Mouse (Mus musculus): ENCODE measurements around the gene Slc9a1. TPM values are rescaled to one million over a fixed set of nuclear protein-coding genes. Genes with fewer than 3 reads are reported as not detected.

The Slc9a1 gene
- polyA plus RNA-seq, 1 experiment from 2014 or later, result 6.1 TPM

DNA sequence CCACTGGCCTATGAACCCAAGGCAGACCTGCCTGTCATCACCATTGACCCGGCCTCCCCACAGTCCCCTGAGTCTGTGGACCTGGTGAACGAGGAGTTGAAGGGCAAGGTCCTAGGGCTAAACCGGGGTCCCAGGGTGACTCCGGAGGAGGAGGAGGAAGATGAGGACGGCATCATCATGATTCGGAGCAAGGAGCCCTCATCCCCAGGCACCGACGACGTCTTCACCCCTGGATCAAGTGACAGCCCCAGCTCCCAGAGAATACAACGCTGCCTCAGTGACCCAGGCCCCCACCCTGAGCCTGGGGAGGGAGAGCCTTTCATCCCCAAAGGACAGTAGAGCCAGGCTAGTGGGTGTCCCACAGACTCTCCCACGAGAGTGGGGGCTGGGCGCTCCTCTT is 52.5 kb downstream of the Slc9a1 start:
- Histone ChIP-seq H3K4me1 (peaks cover 3% of the 10 kb centered on the region; the same call in 1 of the 2 replicates), H3K4me3 (no peak overlapping the region), H3K27ac (replicated peaks) (no peak overlapping the region), H3K36me3 (peaks cover 50% of the 10 kb centered on the region), H3K9me3 (no peaks in the 10 kb centered on the region), H3K27me3 (replicated peaks) (no peaks in the 10 kb centered on the region), H3K9ac (no peak overlapping the region), H3K4me2 (no peak overlapping the region)
- 85% methylated on average over 12 of the region's 12 CpGs for WGBS
- ATAC-seq (ENCODE audit: extremely low read depth, insufficient number of reproducible peaks, low FRiP score, low TSS enrichment), result no peak

DNA sequence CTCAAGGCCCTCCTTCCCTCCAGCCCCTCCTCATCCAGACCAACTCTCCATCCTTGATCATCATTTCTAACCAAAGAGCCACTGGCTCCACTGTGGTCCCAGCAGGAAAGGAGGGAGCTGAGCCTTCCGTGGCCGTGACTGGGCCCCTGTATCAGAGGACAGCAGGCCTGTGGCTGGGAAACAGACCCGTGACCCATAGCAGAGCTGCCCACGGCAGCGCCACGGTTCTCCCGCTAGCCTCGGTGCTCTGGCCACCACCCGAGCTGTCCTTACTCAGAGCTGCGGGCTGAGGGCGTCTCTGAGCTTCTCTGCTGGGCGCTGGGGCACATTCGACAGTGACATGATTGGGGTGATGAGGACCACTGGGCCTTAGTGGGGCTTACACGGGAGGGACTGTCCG is 53.1 kb downstream of the Slc9a1 start:
- Histone ChIP-seq H3K4me3 (no peak overlapping the region), H3K9me3 (no peaks in the 10 kb centered on the region), H3K36me3 (peaks cover 44% of the 10 kb centered on the region), H3K4me1 (peaks cover 3% of the 10 kb centered on the region; the same call in 1 of the 2 replicates), H3K27ac (replicated peaks) (no peak overlapping the region), H3K4me2 (no peak overlapping the region), H3K9ac (no peak overlapping the region), H3K27me3 (replicated peaks) (no peaks in the 10 kb centered on the region)
- no peak for ATAC-seq (ENCODE audit: extremely low read depth, insufficient number of reproducible peaks, low FRiP score, low TSS enrichment)
- WGBS, result 79% methylated on average over 15 of the region's 15 CpGs

DNA sequence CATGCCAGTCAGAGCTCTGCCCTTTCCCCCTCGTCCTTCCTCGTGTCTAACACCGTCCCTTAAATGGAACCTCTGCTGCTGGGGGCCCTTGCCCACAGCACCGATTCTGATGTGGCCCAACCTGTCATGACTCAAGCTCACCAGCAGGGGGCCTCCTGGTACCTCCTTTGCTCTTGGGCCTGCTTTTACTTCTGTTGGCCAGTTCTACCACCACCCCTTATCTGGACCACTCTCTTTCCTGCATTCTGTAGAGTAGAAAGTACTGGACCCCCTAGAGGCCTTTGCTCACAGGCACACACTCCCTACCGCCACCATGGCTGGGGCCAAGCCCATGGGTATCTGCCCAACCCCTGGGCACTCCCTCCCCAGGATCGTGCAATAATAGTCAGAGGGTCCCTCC is 53.6 kb downstream of the Slc9a1 start:
- Histone ChIP-seq H3K27me3 (replicated peaks) (no peaks in the 10 kb centered on the region), H3K27ac (replicated peaks) (no peak overlapping the region), H3K4me1 (peaks cover 3% of the 10 kb centered on the region; the same call in 1 of the 2 replicates), H3K4me3 (no peak overlapping the region), H3K9me3 (no peaks in the 10 kb centered on the region), H3K9ac (no peak overlapping the region), H3K4me2 (no peak overlapping the region), H3K36me3 (peaks cover 39% of the 10 kb centered on the region)
- ATAC-seq (ENCODE audit: extremely low read depth, insufficient number of reproducible peaks, low FRiP score, low TSS enrichment), result no peak
- WGBS, result 51% methylated on average over 6 of the region's 6 CpGs

DNA sequence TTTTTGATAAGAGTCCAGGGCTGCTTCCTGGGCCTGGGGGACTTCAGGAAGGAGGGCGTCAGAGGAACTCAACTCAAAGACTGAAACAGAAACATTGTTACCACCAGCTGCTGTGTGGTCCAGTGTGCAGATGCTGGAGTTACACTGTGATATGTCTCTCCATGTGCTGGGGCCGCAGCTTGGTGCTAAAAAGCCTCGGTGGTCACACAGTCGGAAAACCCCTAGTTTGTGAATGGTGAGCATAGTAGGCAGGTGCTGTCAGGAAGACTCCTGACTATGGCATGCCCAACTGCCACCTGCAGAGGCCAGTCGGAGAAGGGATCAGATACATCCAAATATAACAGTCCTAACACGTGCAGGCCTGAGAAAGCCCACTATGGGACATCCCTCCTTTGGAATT is 54.2 kb downstream of the Slc9a1 start:
- ATAC-seq (ENCODE audit: extremely low read depth, insufficient number of reproducible peaks, low FRiP score, low TSS enrichment), result no peak
- Histone ChIP-seq H3K9ac (no peak overlapping the region), H3K4me3 (no peak overlapping the region), H3K36me3 (peaks cover 34% of the 10 kb centered on the region), H3K27ac (replicated peaks) (no peak overlapping the region), H3K9me3 (no peaks in the 10 kb centered on the region), H3K4me2 (no peak overlapping the region), H3K4me1 (peaks cover 3% of the 10 kb centered on the region; the same call in 1 of the 2 replicates), H3K27me3 (replicated peaks) (no peaks in the 10 kb centered on the region)
- WGBS, result 73% methylated on average over 6 of the region's 6 CpGs

DNA sequence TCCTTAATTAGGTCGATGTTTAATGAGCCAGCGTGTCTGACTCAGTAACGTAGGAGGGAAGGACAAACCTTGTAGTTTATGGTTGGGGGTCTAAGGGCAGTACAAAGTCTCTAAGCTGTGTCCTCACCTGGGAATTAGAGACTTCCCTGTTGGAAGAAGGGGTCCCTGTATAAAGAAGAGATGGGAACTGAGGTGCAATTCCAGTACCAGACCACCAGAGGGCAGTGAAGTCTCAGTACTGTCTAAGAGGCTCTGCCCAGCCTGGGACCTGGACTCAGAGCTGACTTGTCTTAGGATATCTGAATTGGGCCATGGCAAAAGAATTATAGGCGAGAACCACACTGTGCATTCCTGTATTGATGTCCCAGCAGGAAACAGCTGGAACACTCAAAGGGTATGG is 54.6 kb downstream of the Slc9a1 start:
- no peak for ATAC-seq (ENCODE audit: extremely low read depth, insufficient number of reproducible peaks, low FRiP score, low TSS enrichment)
- WGBS, result 36% methylated on average over 4 of the region's 4 CpGs

DNA sequence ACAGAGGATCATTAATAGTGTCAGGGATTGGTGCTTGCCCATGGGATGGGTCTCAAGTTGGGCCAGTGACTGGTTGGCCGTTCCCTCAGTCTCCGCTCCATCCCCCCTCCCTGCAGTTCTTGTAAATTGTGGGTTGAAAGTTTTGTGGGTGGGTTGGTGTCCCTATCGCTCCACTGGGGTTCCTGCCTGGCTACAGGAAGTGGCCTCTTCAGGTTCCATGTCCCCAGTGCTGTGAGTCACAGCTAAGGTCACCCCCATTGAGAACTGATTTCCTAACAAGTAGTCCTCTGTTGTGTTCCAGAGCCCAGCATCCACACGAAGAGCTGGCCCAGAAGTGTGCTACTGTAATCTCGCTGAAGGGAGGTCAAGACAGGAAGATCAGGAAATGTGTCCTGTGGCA is 56.6 kb downstream of the Slc9a1 start:
- H3K9ac ChIP-seq, result no peak overlapping the region
- peaks cover 20% of the 10 kb centered on the region for H3K36me3 ChIP-seq
- H3K27me3 ChIP-seq (replicated peaks), result no peaks in the 10 kb centered on the region
- no peaks in the 10 kb centered on the region for H3K9me3 ChIP-seq
- H3K27ac ChIP-seq (replicated peaks), result no peak overlapping the region
- H3K4me3 ChIP-seq, result no peak overlapping the region
- 63% methylated on average over 5 of the region's 5 CpGs for WGBS
- ATAC-seq (ENCODE audit: extremely low read depth, insufficient number of reproducible peaks, low FRiP score, low TSS enrichment), result no peak
- no peaks in the 10 kb centered on the region; the same call in 1 of the 2 replicates for H3K4me1 ChIP-seq
- H3K4me2 ChIP-seq, result no peak overlapping the region

More for the DNA sequence above, 54.6 kb downstream of the Slc9a1 start:
- Histone ChIP-seq H3K9ac (no peak overlapping the region), H3K27me3 (replicated peaks) (no peaks in the 10 kb centered on the region), H3K27ac (replicated peaks) (no peak overlapping the region), H3K4me3 (no peak overlapping the region), H3K4me2 (no peak overlapping the region), H3K9me3 (no peaks in the 10 kb centered on the region), H3K36me3 (peaks cover 33% of the 10 kb centered on the region), H3K4me1 (peaks cover 3% of the 10 kb centered on the region; the same call in 1 of the 2 replicates)

DNA sequence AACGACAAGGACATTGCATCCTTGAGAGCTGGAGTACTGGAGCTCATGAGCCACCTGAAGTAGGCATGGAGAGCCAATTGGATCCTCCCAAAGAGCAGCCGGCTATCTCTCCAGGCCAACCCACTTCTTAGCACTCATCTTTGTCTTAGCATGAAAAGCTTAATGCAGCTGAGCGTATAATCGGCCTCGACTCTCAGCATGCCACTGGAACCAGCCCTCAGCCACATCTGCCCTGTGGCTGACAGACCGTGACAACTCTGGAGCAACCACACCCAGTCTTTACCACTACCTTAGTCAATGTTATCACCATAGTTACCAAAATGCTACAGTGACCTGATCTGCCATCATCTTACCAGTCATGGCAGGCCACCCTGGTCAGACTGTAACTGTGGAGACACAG is 62.0 kb downstream of the Slc9a1 start:
- H3K27ac ChIP-seq (replicated peaks), result no peak overlapping the region
- H3K4me3 ChIP-seq, result no peak overlapping the region
- H3K9me3 ChIP-seq, result no peaks in the 10 kb centered on the region
- 0 out of 2 replicates have a peak, but pooled peaks cover 7% of the 10 kb centered on the region for H3K4me1 ChIP-seq
- ATAC-seq (ENCODE audit: extremely low read depth, insufficient number of reproducible peaks, low FRiP score, low TSS enrichment), result no peak
- H3K4me2 ChIP-seq, result no peak overlapping the region
- H3K27me3 ChIP-seq (replicated peaks), result no peaks in the 10 kb centered on the region; the same call in 1 of the 2 replicates
- H3K9ac ChIP-seq, result no peak overlapping the region
- WGBS, result 81% methylated on average over 6 of the region's 6 CpGs
- no peaks in the 10 kb centered on the region for H3K36me3 ChIP-seq

DNA sequence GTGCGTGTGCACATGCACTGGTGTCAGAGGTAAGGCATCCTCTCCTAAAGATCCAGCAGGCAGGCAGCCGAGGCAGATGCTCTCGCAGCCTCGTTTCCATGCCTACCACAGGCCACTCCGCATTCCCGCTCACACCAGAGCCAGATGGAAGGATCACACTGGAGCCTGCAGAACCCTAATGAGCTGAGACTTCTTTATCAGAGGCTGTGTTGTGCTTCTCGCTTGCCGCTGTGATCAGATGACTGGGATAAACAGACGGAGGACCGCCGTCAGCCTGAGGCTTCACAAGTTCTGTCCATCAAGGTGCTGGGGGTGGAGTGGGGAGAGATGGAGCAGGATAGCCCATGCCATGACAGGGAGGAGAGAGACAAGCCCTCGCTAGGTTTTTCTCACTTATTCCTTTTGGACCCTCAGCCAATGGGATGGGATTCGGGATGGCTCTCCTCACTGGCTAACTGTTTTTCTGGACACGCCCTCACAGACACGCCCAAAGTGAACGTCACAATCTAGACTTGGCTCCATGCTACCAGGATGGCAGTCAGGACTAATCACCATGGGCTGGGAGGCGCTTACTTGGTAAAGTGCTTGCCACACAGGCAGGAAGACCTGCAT is 63.2 kb downstream of the Slc9a1 start:
- Histone ChIP-seq H3K4me1 (0 out of 2 replicates have a peak, but pooled peaks cover 7% of the 10 kb centered on the region), H3K4me2 (peak overlapping the region; percentile 51), H3K27ac (replicated peaks) (no peak overlapping the region), H3K27me3 (replicated peaks) (no peaks in the 10 kb centered on the region; the same call in 1 of the 2 replicates), H3K9me3 (no peaks in the 10 kb centered on the region), H3K36me3 (no peaks in the 10 kb centered on the region), H3K4me3 (0 out of 2 replicates have a peak overlapping the region, but pooled peaks have one; percentile 4), H3K9ac (0 out of 2 replicates have a peak overlapping the region, but pooled peaks have one; percentile 24)
- 18% methylated on average over 17 of the region's 17 CpGs for WGBS
- no peak for ATAC-seq (ENCODE audit: extremely low read depth, insufficient number of reproducible peaks, low FRiP score, low TSS enrichment)

DNA sequence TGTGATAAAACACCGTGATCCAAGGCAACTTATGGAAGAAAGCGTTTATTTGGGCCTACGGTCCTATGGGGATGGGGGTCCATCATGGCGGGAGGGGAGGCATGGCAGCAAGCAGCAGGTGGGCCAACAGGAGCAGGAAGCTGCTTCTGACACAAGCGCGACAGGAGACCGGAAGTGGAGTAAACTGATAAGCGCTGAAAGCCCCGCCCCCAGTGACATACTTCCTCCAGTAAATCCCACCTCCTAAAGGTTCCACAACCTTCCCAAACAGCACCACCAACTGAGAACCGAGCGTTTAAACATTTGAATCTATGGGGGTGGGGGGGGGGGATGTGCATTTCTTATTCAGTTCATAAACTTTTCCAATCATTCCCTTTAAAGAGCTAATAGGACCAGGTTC is 66.4 kb downstream of the Slc9a1 start:
- no peak overlapping the region for H3K4me3 ChIP-seq
- H3K9me3 ChIP-seq, result no peaks in the 10 kb centered on the region
- H3K36me3 ChIP-seq, result no peaks in the 10 kb centered on the region
- no peak for ATAC-seq (ENCODE audit: extremely low read depth, insufficient number of reproducible peaks, low FRiP score, low TSS enrichment)
- H3K27me3 ChIP-seq (replicated peaks), result peaks cover 10% of the 10 kb centered on the region; the same call in 1 of the 2 replicates
- no peak overlapping the region for H3K4me2 ChIP-seq
- H3K27ac ChIP-seq (replicated peaks), result no peak overlapping the region
- 87% methylated on average over 11 of the region's 11 CpGs for WGBS
- no peak overlapping the region for H3K9ac ChIP-seq
- peaks cover 20% of the 10 kb centered on the region for H3K4me1 ChIP-seq

DNA sequence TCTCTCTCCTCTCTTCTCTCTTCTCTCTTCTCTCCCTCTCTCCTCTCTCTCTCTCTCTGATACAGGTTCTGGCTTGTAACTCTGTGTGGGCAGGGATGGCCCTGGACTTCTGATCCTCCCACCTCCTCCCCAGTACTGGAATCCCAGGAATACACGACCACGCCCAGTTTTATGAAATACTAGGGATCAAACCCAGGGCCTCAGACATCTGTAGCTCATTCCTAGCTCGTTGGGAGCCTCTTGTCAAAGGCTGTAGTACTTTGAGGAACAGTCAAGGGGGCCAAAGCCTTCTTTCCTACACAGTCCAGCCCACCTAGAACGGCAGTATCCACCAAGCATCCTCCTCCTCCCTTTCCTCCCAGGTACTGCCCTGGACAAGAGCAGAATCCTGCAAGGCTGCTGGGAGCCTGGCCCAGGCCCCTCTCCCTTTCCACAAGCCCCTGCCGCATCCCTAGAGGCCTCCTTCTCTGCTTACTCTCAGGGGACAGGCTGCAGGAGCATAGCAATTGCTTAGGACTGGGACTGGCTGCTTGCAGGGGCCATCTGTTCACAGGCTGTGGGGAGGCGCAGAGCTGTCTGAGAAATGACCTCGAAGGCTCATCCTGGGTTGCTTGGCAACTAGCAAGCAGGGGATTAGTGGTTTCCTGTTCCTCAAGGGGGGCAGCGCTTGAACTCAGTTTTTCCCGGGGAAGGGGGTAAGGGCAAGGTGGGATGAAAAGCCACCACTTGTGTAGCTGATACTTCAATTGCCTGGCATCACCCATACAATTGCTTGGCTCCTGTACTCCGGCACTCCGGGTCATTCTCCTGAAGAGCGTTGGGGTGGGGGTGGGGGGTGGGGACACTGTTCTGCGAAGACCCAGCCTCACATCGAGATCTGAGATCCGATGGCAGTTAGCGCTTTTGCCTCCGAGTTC is 70.2 kb downstream of the Slc9a1 start:
- H3K27me3 ChIP-seq (replicated peaks), result peaks cover 10% of the 10 kb centered on the region; the same call in 1 of the 2 replicates
- ATAC-seq (ENCODE audit: extremely low read depth, insufficient number of reproducible peaks, low FRiP score, low TSS enrichment), result peak; percentile 37; the same call in 1 of the 2 replicates
- H3K36me3 ChIP-seq, result no peaks in the 10 kb centered on the region
- peak overlapping the region; percentile 57 for H3K4me2 ChIP-seq
- H3K4me3 ChIP-seq, result peak overlapping the region; percentile 20
- no peaks in the 10 kb centered on the region for H3K9me3 ChIP-seq
- H3K27ac ChIP-seq (replicated peaks), result 0 out of 2 replicates have a peak overlapping the region, but pooled peaks have one; percentile 24
- H3K4me1 ChIP-seq, result peaks cover 19% of the 10 kb centered on the region
- 9% methylated on average over 17 of the region's 17 CpGs for WGBS
- peak overlapping the region; percentile 54 for H3K9ac ChIP-seq

DNA sequence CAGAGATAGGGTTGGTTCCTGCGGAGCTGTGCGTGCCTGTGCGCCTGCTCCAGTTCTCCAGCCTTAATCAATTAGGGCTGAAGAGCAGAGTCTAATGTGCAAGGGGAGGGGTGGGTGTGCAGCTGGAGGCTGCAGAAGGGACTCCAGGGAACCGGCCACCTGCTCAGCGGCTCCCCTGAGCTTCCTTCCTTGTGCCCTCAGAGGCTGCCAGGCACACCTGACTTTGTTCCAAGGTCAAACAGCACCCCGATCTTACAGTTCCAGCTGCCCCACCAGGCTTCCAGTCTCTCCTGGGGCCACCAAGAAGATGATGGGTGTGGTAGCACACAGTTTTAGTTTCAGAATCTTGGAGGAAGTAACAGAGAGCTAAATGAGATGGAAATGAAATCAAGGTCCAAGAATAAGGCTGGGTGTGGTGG is 70.9 kb downstream of the Slc9a1 start:
- peaks cover 19% of the 10 kb centered on the region for H3K4me1 ChIP-seq
- peak overlapping the region; percentile 54 for H3K9ac ChIP-seq
- H3K4me3 ChIP-seq, result peak overlapping the region; percentile 20
- no peak overlapping the region for H3K27ac ChIP-seq (replicated peaks)
- no peaks in the 10 kb centered on the region for H3K9me3 ChIP-seq
- ATAC-seq (ENCODE audit: extremely low read depth, insufficient number of reproducible peaks, low FRiP score, low TSS enrichment), result no peak
- no peaks in the 10 kb centered on the region for H3K36me3 ChIP-seq
- peaks cover 10% of the 10 kb centered on the region; the same call in 1 of the 2 replicates for H3K27me3 ChIP-seq (replicated peaks)
- peak overlapping the region; percentile 57 for H3K4me2 ChIP-seq
- 13% methylated on average over 6 of the region's 6 CpGs for WGBS

All from heart, embryonic 13.5 days (tissue).